Mouse (Mus musculus): ENCODE results near the gene Chst11.

Chst11 gene

GRCm38 (mm10) chr10:83220847-83221246 lies 235.5 kb downstream of the Chst11 start:
- DNase-seq = no peak

DNA sequence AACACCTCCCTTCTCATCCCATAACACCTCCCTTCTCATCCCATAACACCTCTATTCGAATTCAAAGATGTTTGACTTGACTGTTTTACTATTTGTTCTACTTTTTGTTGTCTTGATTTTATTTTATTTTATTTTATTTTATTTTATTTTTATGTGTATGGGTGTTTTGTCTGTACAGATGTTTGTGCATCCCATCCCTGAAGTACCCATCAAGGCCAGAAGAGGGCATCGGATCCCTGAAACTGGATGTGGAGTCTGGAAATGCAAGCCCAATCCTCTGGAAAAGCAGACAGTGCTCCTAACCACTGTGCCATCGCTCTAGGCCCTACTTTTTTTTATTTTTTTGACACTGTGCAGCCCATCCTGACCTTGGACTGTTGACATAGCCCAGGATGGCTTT lies 239.7 kb downstream of the Chst11 start:
- peak; percentile 15 for DNase-seq

DNA sequence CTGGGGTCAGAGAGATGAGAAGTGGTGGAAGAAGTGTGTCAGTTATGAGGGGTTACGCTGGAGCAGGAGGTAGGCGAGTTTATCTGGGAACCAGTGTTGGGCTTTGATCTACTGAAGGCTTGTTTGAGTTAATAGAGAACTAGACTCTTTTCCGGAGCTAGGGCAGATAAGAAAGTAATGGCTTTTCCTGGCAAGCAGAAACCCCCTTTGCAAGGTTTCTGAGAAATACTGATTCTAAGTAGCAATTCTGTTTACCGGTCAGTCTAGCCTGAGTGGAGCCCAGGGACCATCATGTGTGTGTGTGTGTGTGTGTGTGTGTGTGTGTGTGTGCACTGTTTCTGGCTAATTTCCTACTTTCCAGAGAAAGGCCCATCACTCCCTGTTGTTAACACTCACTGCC lies 243.3 kb downstream of the Chst11 start:
- DNase-seq = no peak

DNA sequence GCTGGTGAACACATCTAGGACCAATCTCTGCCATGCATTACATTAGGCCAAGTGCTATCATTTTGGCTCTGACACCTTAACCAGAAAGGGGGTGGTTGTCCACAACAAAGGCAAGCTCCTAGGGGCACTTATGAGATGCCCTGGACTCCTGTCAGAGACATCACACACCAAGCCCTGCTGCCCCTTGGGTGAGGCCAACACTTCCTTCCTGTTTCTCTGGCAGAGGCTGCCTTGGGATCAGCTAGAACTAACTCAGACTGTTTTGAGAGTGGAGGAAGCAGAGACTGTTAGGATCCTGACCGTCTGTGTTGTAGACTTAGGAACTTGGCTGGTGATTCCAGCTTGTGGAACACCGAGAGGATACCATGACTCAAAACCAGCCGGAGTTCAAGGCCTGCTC lies 248.7 kb downstream of the Chst11 start:
- DNase-seq = no peak

- no peak for DNase-seq
These were observed 249.1 kb downstream of the Chst11 start for GRCm38 (mm10) chr10:83234391-83234790.

DNA sequence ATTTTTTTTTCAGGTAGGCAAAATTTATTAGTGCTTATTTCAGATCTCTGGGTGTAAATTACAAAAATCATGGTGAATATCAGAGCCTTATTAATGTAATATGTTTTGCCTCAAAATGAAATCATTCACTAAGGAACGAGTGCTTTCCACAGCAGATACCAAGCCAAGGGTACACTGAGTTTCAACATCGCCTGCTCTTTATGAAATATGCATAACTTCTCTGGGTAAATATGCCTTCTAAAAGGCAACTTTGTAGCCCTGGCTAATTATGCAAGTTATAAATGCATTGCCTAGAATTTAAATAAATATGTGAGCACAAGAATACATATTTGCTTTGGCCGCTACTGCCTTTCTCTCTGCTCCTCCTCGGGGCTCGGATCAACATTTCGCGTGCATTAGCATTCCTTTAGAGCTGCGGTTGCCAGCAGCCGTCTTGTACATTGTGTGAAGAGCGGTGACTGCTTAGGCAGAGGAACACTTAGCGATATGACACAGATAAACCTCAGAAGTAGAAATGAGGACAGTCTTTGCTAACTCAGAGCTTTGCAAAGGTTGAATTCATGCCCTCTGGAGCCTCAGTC lies 256.9 kb downstream of the Chst11 start:
- DNase-seq = no peak

DNA sequence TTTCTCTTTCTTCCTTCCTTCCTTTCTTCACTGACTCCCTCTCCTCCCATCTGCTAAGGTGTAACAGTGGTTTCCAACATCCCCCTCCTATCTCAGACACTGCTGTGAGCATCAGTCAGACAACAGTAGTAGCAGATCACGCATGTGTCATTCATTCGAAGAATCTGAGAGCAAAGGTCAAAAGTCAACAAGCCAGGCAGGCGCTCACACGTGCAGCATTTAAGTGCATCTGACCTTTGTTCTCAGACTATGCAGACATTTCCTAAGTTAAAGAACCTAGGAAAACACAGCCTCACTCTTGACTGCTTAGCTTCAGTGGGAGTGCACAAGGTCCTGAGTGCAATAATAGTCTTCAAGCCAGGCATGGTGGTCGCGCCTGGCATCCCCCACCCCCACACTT lies 258.8 kb downstream of the Chst11 start:
- no peak for DNase-seq

Data from thymus, postnatal 25 days (tissue).